Mouse (Mus musculus) heart, postnatal 14 days (tissue): ENCODE data around the gene Znrf1. TPM values are rescaled to one million over a fixed set of nuclear protein-coding genes. Genes with fewer than 3 reads are reported as not detected.
"Not testable (repeated sequence)": the region's sequence is repeated elsewhere in the genome, so short reads cannot be mapped to it uniquely, and the experiment has no call there.

ENCODE experiments used
- DNase-seq, 2 experiments: peaks; one replicate each; pipeline ENCODE4 v3.0.0; 2021 to 2022
- intact Hi-C: fragments of 180-260 bp; cut with DNase I; formaldehyde crosslinking; loops from one replicate; pipeline ENCODE4 v1.15.1; 2025
- long read RNA-seq, 2 experiments: library from polyadenylated mRNA; stranded (forward); transcript quantifications; one replicate each; pipeline ENCODE4 v2.0.0; 2021
- total RNA-seq, 2 experiments: library from RNA; stranded (reverse); gene quantifications; 2 replicates each; pipeline ENCODE4 v1.2.3; 2021

The Znrf1 gene
- total RNA-seq: 10 to 100 TPM; 62.6 to 72.6 TPM
- long read RNA-seq, experiment 1, full-length matches to known transcripts: 95 of 102 reads
- long read RNA-seq, experiment 1, partial matches to known transcripts: 3 of 102 reads
- long read RNA-seq, experiment 1, other reads (novel, unspliced or antisense): 4 of 102 reads
- long read RNA-seq, experiment 2, full-length matches to known transcripts: 63 of 72 reads
- long read RNA-seq, experiment 2, partial matches to known transcripts: 2 of 72 reads
- long read RNA-seq, experiment 2, other reads (novel, unspliced or antisense): 7 of 72 reads

DNA sequence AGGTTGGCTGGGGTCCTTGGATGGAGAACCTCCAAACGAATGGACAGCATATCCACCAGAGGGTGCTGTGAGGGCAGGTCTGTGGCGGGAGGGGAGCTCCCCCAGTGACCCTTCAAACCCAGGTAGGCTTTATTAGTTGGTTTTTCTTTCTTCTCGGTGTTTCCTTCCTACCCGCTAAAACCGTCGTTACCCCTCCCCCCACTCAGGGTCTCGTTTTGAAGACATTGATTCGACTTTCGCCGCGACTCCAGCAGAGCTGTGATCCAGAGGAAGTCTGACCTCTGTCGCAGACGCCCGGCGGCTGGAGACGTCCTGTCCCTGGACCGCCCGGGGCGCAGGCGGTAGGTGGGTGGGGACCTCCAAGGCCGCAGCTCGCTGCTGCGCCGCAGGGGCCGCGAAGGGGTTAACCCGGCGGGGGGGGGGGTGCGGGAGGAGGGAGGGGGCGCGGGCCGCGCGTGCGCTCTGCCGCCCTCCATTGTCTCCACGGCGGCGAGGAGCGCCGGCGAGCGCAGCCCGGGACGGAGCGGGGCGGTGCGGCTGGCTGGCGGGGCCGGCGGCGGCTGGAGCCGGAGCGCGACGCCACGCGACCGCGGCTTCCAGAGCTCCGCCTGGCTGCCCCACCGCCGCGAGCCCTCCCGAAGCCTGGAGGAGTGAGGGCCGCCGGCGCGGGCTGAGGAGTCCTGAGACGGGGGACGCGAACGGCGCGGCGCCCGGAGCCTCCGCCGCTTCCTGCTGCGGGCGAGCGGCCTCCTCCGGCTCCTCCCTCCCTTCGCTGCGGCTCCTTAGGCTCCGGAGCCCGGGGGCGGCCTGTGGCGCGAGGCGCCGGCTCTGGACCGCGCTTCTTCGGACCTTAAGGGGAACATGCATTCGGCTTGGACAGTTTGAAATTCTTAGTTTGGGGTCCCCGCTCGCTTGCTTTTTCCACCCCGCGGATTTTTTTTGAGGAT is at the start of gene Znrf1:
Znrf1 (plus strand) TSS at position 67 of the 947 bp plus-strand sequence.
- DNase-seq: peak; percentile 81 to 88
- intact Hi-C loops: loop anchor here (1.0 to 10.0 kb wide), 2 partner anchors 90 to 192 kb away; no protein-coding TSS in a partner anchor

- DNase-seq: no peak
Measured at GRCm38 (mm10) chr8:111490034-111490591, 45.8 kb upstream of the Znrf1 start.

DNA sequence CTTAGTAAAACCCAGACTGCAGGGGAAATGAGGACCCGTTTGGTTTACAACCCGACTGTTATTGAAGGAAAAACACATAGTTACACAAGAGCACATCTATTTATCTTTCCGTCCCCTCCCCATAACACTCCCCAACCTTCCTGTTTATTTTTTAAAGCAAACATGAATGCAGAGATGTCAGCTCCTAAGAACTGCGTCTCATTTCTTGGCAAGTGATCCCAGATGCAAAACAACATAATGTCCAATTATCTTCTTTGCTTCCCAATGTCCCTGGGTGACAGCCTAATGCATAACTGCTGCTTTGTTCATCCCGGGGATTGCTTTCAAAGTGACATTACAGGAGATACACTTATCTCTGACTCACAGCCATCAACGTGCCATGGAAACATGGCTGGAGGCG is 44.7 kb upstream of the Znrf1 start:
- intact Hi-C loops: no loop called here

More at GRCm38 (mm10) chr8:111490034-111490591, 45.8 kb upstream of the Znrf1 start:
- intact Hi-C loops: no loop called here

GRCm38 (mm10) chr8:111492508-111492907 is 43.4 kb upstream of the Znrf1 start:
- intact Hi-C loops: no loop called here
- peak in 1 of 2 experiments; percentile 28 for DNase-seq

More for the DNA sequence above, 44.7 kb upstream of the Znrf1 start:
- no peak for DNase-seq

GRCm38 (mm10) chr8:111493176-111493575 is 42.7 kb upstream of the Znrf1 start:
- DNase-seq: no peak
- intact Hi-C loops: no loop called here

DNA sequence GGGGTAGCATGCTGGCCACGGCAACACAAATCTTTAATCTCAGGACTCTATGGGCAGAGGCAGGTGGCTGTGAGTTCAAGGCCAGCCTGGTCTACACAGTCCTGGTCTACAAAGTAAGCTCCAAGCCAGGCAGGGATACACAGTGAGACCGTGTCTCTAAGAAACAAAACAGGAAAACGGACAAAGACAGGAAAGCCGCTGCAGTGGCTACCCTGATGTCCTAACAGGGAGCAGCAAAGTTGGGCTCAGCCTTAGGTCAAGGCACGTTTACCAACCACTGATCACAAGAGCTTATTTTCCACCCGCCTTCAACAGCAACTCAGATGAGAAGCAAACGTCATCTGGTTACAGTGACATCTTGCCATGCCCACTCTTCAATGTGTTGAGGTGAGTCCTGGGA is 39.6 kb upstream of the Znrf1 start:
- intact Hi-C loops: no loop called here
- DNase-seq: no peak

- intact Hi-C loops, DNase-seq: not testable (repeated sequence)
Measured at GRCm38 (mm10) chr8:111498249-111498648, 37.6 kb upstream of the Znrf1 start.

DNA sequence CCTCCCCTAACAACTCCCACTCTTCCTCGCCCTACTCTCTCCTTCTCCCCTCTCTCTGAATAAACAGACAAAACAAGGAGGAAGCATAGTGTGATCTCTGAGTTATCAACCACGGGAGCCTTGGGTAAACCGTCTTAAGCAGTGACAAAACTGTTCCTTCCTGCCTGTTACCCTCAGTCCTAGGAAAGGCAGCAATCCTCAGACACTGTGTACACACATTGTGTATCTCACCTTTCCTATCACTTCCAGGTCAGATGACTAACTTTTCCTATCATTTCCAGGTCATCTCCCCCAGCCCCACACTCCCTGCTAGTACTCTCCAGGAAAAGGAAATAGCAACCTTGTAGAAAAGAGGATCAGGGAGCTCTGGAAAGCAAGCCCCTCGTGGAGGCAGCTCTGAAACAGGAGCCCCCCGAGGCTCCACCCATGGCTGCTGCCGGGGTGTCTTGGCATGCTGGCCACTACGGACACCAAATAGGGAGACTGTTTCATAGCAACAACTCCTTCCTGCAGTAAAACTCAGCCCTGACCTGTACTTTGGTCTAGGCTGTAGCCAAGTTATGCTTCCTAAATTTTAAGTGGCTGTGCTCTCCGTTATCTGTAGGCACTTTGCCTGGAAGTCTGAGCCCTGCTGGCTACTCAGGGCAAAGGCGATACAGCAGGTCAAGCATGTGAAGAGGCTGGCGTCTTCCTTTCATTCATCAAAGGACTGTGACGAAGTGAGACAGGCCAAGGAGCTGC is 34.0 kb upstream of the Znrf1 start:
- peak in 1 of 2 experiments; percentile 37 for DNase-seq
- intact Hi-C loops: no loop called here

- peak in 1 of 2 experiments; percentile 28 for DNase-seq
- intact Hi-C loops: no loop called here
Measured at GRCm38 (mm10) chr8:111508566-111508965, 27.3 kb upstream of the Znrf1 start.

- DNase-seq: no peak
- intact Hi-C loops: no loop called here
Measured at GRCm38 (mm10) chr8:111509278-111509677, 26.6 kb upstream of the Znrf1 start.

- peak in 1 of 2 experiments; percentile 32 for DNase-seq
- intact Hi-C loops: loop anchor here (10.0 kb wide), 1 partner anchor 314 kb away; no protein-coding TSS in a partner anchor
Measured at GRCm38 (mm10) chr8:111510401-111510800, 25.5 kb upstream of the Znrf1 start.

- intact Hi-C loops: loop anchor here (10.0 kb wide), 1 partner anchor 312 kb away; no protein-coding TSS in a partner anchor
- peak in 1 of 2 experiments; percentile 33 for DNase-seq
Measured at GRCm38 (mm10) chr8:111512941-111513340, 23.0 kb upstream of the Znrf1 start.

GRCm38 (mm10) chr8:111513446-111513845 is 22.5 kb upstream of the Znrf1 start:
- no peak for DNase-seq
- intact Hi-C loops: loop anchor here (10.0 kb wide), 1 partner anchor 311 kb away; no protein-coding TSS in a partner anchor

GRCm38 (mm10) chr8:111516451-111517035 is 19.4 kb upstream of the Znrf1 start:
- DNase-seq: no peak
- intact Hi-C loops: loop anchor here (5.0 to 10.0 kb wide), 2 partner anchors 34 to 308 kb away; no protein-coding TSS in a partner anchor

DNA sequence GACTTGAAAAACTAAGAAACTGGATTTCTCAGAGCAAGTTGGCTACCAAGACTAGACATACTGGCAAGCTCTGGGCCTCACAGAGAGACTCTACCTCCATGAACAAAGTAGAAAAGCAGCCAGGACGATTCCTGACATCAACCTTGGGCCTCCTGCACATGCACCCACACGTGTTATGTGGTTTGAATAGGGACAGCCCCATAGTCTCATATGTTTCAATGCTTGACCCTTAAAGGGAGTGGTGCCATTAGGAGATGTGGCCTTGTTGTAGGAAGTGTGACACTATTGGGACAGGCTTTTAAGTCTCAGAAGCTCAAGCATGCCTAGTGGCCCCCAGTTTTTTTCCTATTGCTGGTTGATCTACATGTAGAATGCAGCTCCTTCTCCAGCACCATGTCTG is 18.4 kb upstream of the Znrf1 start:
- intact Hi-C loops: loop anchor here (5.0 to 10.0 kb wide), 2 partner anchors 35 to 307 kb away; no protein-coding TSS in a partner anchor
- DNase-seq: no peak

- intact Hi-C loops: no loop called here
- DNase-seq: peak; percentile 94 to 98
Measured at GRCm38 (mm10) chr8:111521713-111522429, 14.0 kb upstream of the Znrf1 start, which contains the start of gene Wdr59. Gene Wdr59, minus strand, starts transcription at chr8:111522092.

- no peak for DNase-seq
- intact Hi-C loops: no loop called here
Measured at GRCm38 (mm10) chr8:111526403-111527024, 9.4 kb upstream of the Znrf1 start.

DNA sequence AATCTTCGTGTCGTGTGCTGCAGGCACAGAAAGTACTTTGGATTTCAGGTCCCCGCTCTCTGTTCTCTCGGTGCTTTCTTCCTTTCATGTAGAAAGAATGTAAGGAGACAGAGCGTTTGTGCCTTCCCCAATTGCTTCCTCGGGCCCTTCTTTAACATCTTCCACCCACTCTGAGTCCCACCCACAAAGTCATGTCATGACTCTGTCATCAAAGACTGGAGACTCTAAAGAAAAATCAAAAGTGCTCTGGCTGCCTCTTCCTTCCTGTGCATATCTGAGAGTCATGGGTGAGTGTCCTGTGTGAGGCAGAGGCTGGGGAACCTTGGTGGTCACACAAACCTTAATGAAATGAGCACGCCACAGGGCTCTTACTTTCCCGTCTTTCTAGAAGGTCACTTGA is 8.7 kb upstream of the Znrf1 start:
- intact Hi-C loops: no loop called here
- DNase-seq: no peak
